Mouse (Mus musculus): ENCODE measurements around the gene Tubgcp6.

DNA sequence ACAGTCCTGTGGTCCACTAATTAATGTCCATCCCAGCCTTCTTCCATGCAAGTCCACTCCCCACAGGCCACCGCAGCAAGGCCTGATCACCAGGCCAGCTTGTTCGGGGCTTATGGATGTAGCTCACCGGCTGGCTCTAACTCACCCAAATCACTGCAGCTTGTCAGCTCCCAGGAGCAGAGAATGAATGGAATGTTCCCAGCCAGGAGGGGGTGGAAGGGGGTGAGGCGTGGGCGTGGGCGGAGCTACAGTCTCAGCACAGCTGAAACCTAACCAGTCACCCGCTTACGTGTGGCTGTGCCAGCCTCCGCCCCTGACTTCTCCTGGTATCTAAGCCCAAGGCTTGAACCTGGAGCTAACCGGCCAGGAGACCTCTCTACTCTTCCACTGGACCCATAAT, 46.5 kb upstream of the Tubgcp6 start:
- no peak for TF ChIP-seq CTCF (IDR thresholded peaks at IDR 0.05; ENCODE audit: low read depth)
- TF ChIP-seq EP300 (IDR thresholded peaks at IDR 0.05; ENCODE audit: low read depth) = no peak

All from liver, embryonic 14.5 days (tissue).